Mouse (Mus musculus) heart, embryonic 13.5 days (tissue): ENCODE data around the gene Mtmr12. TPM values are rescaled to one million over a fixed set of nuclear protein-coding genes. Genes with fewer than 3 reads are reported as not detected.

Experiments
- ATAC-seq: fragments of 200-750 bp; cut with Nextera tagmentation; 2 replicates; pipeline ENCODE4 v1.8.0; 2017; ENCODE audit warnings: moderate TSS enrichment; ENCODE audit not compliant: insufficient number of reproducible peaks, low FRiP score, low TSS enrichment; ENCODE audit errors: extremely low read depth
- H3K27ac ChIP-seq: fragments of 300-500 bp; sonication (generic); replicated peaks from 2 replicates; pipeline ENCODE4 v1.5.1; 2015; ENCODE audit warnings: moderate library complexity, mild to moderate bottlenecking, inconsistent platforms
- H3K27me3 ChIP-seq: fragments of 300-500 bp; sonication (generic); replicated peaks from 2 replicates; pipeline ENCODE4 v1.6.1; 2015; ENCODE audit warnings: mild to moderate bottlenecking, inconsistent platforms
- H3K36me3 ChIP-seq: fragments of 300-500 bp; sonication (generic); 2 replicates; pipeline ENCODE4 v1.6.1; 2015; ENCODE audit warnings: mild to moderate bottlenecking, inconsistent platforms
- H3K4me1 ChIP-seq: fragments of 300-500 bp; sonication (generic); 2 replicates; pipeline ENCODE4 v1.6.1; 2015; ENCODE audit warnings: inconsistent platforms
- H3K4me2 ChIP-seq: fragments of 300-500 bp; sonication (generic); 2 replicates; pipeline ENCODE4 v1.6.1; 2015; ENCODE audit warnings: inconsistent platforms, mild to moderate bottlenecking, moderate library complexity
- H3K4me3 ChIP-seq: fragments of 300-500 bp; sonication (generic); 2 replicates; pipeline ENCODE4 v1.5.1; 2015; ENCODE audit warnings: moderate library complexity, mild to moderate bottlenecking, inconsistent platforms
- H3K9ac ChIP-seq: fragments of 300-500 bp; sonication (generic); 2 replicates; pipeline ENCODE4 v1.6.1; 2015; ENCODE audit warnings: inconsistent platforms, mild to moderate bottlenecking, moderate library complexity
- H3K9me3 ChIP-seq: fragments of 300-500 bp; sonication (generic); 2 replicates; pipeline ENCODE4 v1.6.1; 2016; ENCODE audit warnings: inconsistent platforms
- WGBS: fragments of 180-500 bp; shearing (Covaris S2); methylation state at CpG from one replicate; pipeline ENCODE4 v1.1.7; 2015; ENCODE audit warnings: mixed read lengths; 5-methylcytosine and 5-hydroxymethylcytosine counted together
- polyA plus RNA-seq: library from polyadenylated mRNA; unstranded; fragments of >200 nt; fragmentation: Nextera tagmentation; extraction: Ambion mirVana; gene quantifications from 2 replicates; pipeline ENCODE4 v1.2.1, GENCODE M21; 2015

Gene Mtmr12
- polyA plus RNA-seq, 1 experiment from 2014 or later = 12.0 TPM

GRCm38 (mm10) chr15:12315996-12316395 is 111.2 kb downstream of the Mtmr12 start:
- H3K9ac ChIP-seq = no peak overlapping the region
- H3K36me3 ChIP-seq = no peaks in the 10 kb centered on the region
- peaks cover 9% of the 10 kb centered on the region for H3K4me1 ChIP-seq
- H3K9me3 ChIP-seq = no peaks in the 10 kb centered on the region
- H3K27me3 ChIP-seq = peaks cover 4% of the 10 kb centered on the region; the same call in 1 of the 2 replicates
- H3K27ac ChIP-seq = no peak overlapping the region
- no peak overlapping the region for H3K4me3 ChIP-seq
- WGBS = 58% methylated on average over 2 of the region's 2 CpGs
- no peak overlapping the region for H3K4me2 ChIP-seq
- no peak for ATAC-seq

GRCm38 (mm10) chr15:12317290-12317689 is 112.5 kb downstream of the Mtmr12 start:
- no peak overlapping the region for H3K9ac ChIP-seq
- no peak overlapping the region for H3K4me3 ChIP-seq
- no peak for ATAC-seq
- WGBS = 62% methylated on average over 5 of the region's 5 CpGs
- peaks cover 9% of the 10 kb centered on the region for H3K4me1 ChIP-seq
- no peaks in the 10 kb centered on the region for H3K36me3 ChIP-seq
- no peak overlapping the region for H3K4me2 ChIP-seq
- H3K27me3 ChIP-seq = peaks cover 4% of the 10 kb centered on the region; the same call in 1 of the 2 replicates
- H3K27ac ChIP-seq = no peak overlapping the region
- H3K9me3 ChIP-seq = no peaks in the 10 kb centered on the region

- H3K36me3 ChIP-seq = no peaks in the 10 kb centered on the region
- no peak overlapping the region for H3K4me2 ChIP-seq
- peaks cover 4% of the 10 kb centered on the region; the same call in 1 of the 2 replicates for H3K27me3 ChIP-seq
- H3K9ac ChIP-seq = no peak overlapping the region
- H3K4me3 ChIP-seq = no peak overlapping the region
- 77% methylated on average over 8 of the region's 8 CpGs for WGBS
- no peak overlapping the region for H3K27ac ChIP-seq
- H3K4me1 ChIP-seq = peaks cover 15% of the 10 kb centered on the region
- no peak for ATAC-seq
- H3K9me3 ChIP-seq = no peaks in the 10 kb centered on the region
Observed at GRCm38 (mm10) chr15:12318451-12318850, 113.6 kb downstream of the Mtmr12 start.

GRCm38 (mm10) chr15:12319889-12320288 is 115.1 kb downstream of the Mtmr12 start:
- peaks cover 4% of the 10 kb centered on the region; the same call in 1 of the 2 replicates for H3K27me3 ChIP-seq
- H3K36me3 ChIP-seq = peaks cover 9% of the 10 kb centered on the region; the same call in 1 of the 2 replicates
- ATAC-seq = no peak
- H3K4me2 ChIP-seq = peak overlapping the region; percentile 75
- H3K4me1 ChIP-seq = peaks cover 29% of the 10 kb centered on the region
- H3K4me3 ChIP-seq = peak overlapping the region; percentile 89; the same call in 1 of the 2 replicates
- H3K27ac ChIP-seq = no peak overlapping the region
- H3K9me3 ChIP-seq = no peaks in the 10 kb centered on the region
- 40% methylated on average over 5 of the region's 5 CpGs for WGBS
- H3K9ac ChIP-seq = 0 out of 2 replicates have a peak overlapping the region, but pooled peaks have one; percentile 99

GRCm38 (mm10) chr15:12320441-12321090 is 115.7 kb downstream of the Mtmr12 start:
- H3K4me3 ChIP-seq = peak overlapping the region; percentile 89
- H3K27me3 ChIP-seq = peaks cover 4% of the 10 kb centered on the region; the same call in 1 of the 2 replicates
- ATAC-seq = no peak
- WGBS = 4% methylated on average over 22 of the region's 22 CpGs
- H3K27ac ChIP-seq = peak overlapping the region; percentile 95
- H3K4me1 ChIP-seq = peaks cover 33% of the 10 kb centered on the region
- peak overlapping the region; percentile 99 for H3K9ac ChIP-seq
- H3K36me3 ChIP-seq = peaks cover 11% of the 10 kb centered on the region; the same call in 1 of the 2 replicates
- H3K4me2 ChIP-seq = peak overlapping the region; percentile 75
- no peaks in the 10 kb centered on the region for H3K9me3 ChIP-seq

- peaks cover 39% of the 10 kb centered on the region for H3K4me1 ChIP-seq
- H3K27me3 ChIP-seq = peaks cover 4% of the 10 kb centered on the region; the same call in 1 of the 2 replicates
- peak within 1 kb of the TSS; percentile 95 for H3K27ac ChIP-seq
- H3K9me3 ChIP-seq = no peaks in the 10 kb centered on the region
- WGBS = under 1% methylated on average over 73 of the region's 74 CpGs
- peak; percentile 86 for ATAC-seq
- H3K4me3 ChIP-seq = peak within 1 kb of the TSS; percentile 89
- peak within 1 kb of the TSS; percentile 99 for H3K9ac ChIP-seq
- H3K36me3 ChIP-seq = peaks cover 15% of the 10 kb centered on the region; the same call in 1 of the 2 replicates
- H3K4me2 ChIP-seq = peak within 1 kb of the TSS; percentile 75
Observed at GRCm38 (mm10) chr15:12321091-12321787, 116.4 kb downstream of the Mtmr12 start, which contains the start of gene Golph3. Golph3 (plus strand) TSS chr15:12321450.

- Histone ChIP-seq H3K4me2 (peak within 1 kb of the TSS; percentile 75), H3K4me1 (peaks cover 41% of the 10 kb centered on the region), H3K4me3 (peak within 1 kb of the TSS; percentile 89), H3K9ac (peak within 1 kb of the TSS; percentile 99), H3K27ac (peak within 1 kb of the TSS; percentile 95), H3K36me3 (peaks cover 15% of the 10 kb centered on the region; the same call in 1 of the 2 replicates), H3K9me3 (no peaks in the 10 kb centered on the region), H3K27me3 (peaks cover 4% of the 10 kb centered on the region; the same call in 1 of the 2 replicates)
- WGBS = under 1% methylated on average over 66 of the region's 70 CpGs
- peak; percentile 9; the same call in 1 of the 2 replicates for ATAC-seq
Observed at GRCm38 (mm10) chr15:12321788-12322621, 117.2 kb downstream of the Mtmr12 start, which contains the start of gene 1810049J17Rik. 1810049J17Rik (minus strand) TSS chr15:12321899.

- 15% methylated on average over 9 of the region's 9 CpGs for WGBS
- Histone ChIP-seq H3K36me3 (peaks cover 19% of the 10 kb centered on the region; the same call in 1 of the 2 replicates), H3K4me2 (peak overlapping the region; percentile 75), H3K4me3 (peak overlapping the region; percentile 89), H3K9ac (peak overlapping the region; percentile 99), H3K27ac (peak overlapping the region; percentile 95), H3K4me1 (peaks cover 41% of the 10 kb centered on the region), H3K9me3 (no peaks in the 10 kb centered on the region), H3K27me3 (peaks cover 4% of the 10 kb centered on the region; the same call in 1 of the 2 replicates)
- ATAC-seq = no peak
Observed at GRCm38 (mm10) chr15:12322676-12323402, 118.0 kb downstream of the Mtmr12 start.
